In genomic region chr2:148114600-148114999, GRCm38 (mm10) we compare ENCODE assay signal across 8 mouse cellular contexts.
DNase-seq lines count a peak whose midpoint lies in the region; ATAC-seq and TF ChIP-seq lines count a peak whose summit lies in the region.
"Had no signal": no experiment of that assay in that cellular context is flagged by ENCODE, and none has a peak within 500 bp of the region (broad histone marks: within the 10 kb centered on the region; RNA-seq: fewer than 3 reads in every experiment).

No protein-coding gene starts in this region.

- no peak overlapping the region for H3K4me2 ChIP-seq in intestine, embryonic 15.5 days (replicated peaks)
- H3K4me2 ChIP-seq in midbrain, embryonic 11.5 days: no peak overlapping the region

- peak; percentile 46 for DNase-seq in ES-E14 (ENCODE audit: low read depth, low spot score)
- peak; percentile 37 for DNase-seq in embryo, embryonic 10.5 days (ENCODE audit: low spot score)
- peak; percentile 89 for DNase-seq in midbrain, embryonic 11.5 days (ENCODE audit: low spot score, missing footprints)
- no peak for DNase-seq in ovary, postnatal 14 days (ENCODE audit: low spot score)
- DNase-seq in heart, postnatal 14 days: no peak
- no peak for DNase-seq in urinary bladder, postnatal 10 days (ENCODE audit: low spot score)

- no peak overlapping the region for H3K4me3 ChIP-seq in ES-E14 (ENCODE audit: insufficient read depth in 1 of 2, low read depth in 1 of 2, low read length in 2 of 2, poor library complexity in 1 of 2, severe bottlenecking in 1 of 2)
- no peak overlapping the region for H3K4me3 ChIP-seq in intestine, embryonic 15.5 days (replicated peaks)
- H3K4me3 ChIP-seq in midbrain, embryonic 11.5 days (ENCODE audit: low read depth, low read length): no peak overlapping the region

- no peaks in the 10 kb centered on the region for H3K27me3 ChIP-seq in intestine, embryonic 15.5 days (replicated peaks)
- no peaks in the 10 kb centered on the region for H3K27me3 ChIP-seq in midbrain, embryonic 11.5 days (ENCODE audit: control insufficient read depth, insufficient read depth, low read length)

- in situ Hi-C loops in ES-E14 (cut with MboI; ENCODE audit: low sequenced_read_pairs in 2 of 2, unreplicated experiment in 2 of 2): loop anchor here in 1 of 2 experiments (10.0 kb wide), 1 partner anchor 310 kb away; no protein-coding TSS in a partner anchor

- no peaks in the 10 kb centered on the region for H3K4me1 ChIP-seq in ES-E14 (ENCODE audit: control insufficient read depth in 2 of 2, insufficient read depth in 2 of 2, low read length in 2 of 2, poor library complexity in 1 of 2)
- H3K4me1 ChIP-seq in intestine, embryonic 15.5 days (replicated peaks): no peaks in the 10 kb centered on the region
- no peaks in the 10 kb centered on the region for H3K4me1 ChIP-seq in midbrain, embryonic 11.5 days (ENCODE audit: control insufficient read depth, insufficient read depth, low read length)

- H3K9ac ChIP-seq in ES-E14 (ENCODE audit: insufficient read depth, low read depth, low read length, poor library complexity, severe bottlenecking): no peak overlapping the region
- no peak overlapping the region for H3K9ac ChIP-seq in intestine, embryonic 15.5 days
- no peak overlapping the region for H3K9ac ChIP-seq in midbrain, embryonic 11.5 days (ENCODE audit: low read length)

- peak; percentile 80 for ATAC-seq in intestine, embryonic 15.5 days
- ATAC-seq in midbrain, embryonic 11.5 days (ENCODE audit: low FRiP score): peak; percentile 94

- H3K36me3 ChIP-seq in ES-E14 (ENCODE audit: control insufficient read depth, insufficient read depth, low read length, poor library complexity, severe bottlenecking): no peaks in the 10 kb centered on the region
- H3K36me3 ChIP-seq in intestine, embryonic 15.5 days: no peaks in the 10 kb centered on the region
- no peaks in the 10 kb centered on the region for H3K36me3 ChIP-seq in midbrain, embryonic 11.5 days (ENCODE audit: control insufficient read depth, insufficient read depth, low read length)

- WGBS in intestine, embryonic 15.5 days: 26% methylated on average over 4 of the region's 4 CpGs
- 28% methylated on average over 4 of the region's 4 CpGs for WGBS in midbrain, embryonic 11.5 days

- no peaks in the 10 kb centered on the region for H3K9me3 ChIP-seq in ES-E14 (ENCODE audit: control insufficient read depth, insufficient read depth, low read depth, low read length)
- H3K9me3 ChIP-seq in intestine, embryonic 15.5 days: no peaks in the 10 kb centered on the region
- no peaks in the 10 kb centered on the region for H3K9me3 ChIP-seq in midbrain, embryonic 11.5 days (ENCODE audit: control insufficient read depth, low read length)

- H3K27ac ChIP-seq in ES-E14 (ENCODE audit: insufficient read depth, low read depth, low read length, poor library complexity, severe bottlenecking): no peak overlapping the region
- no peak overlapping the region for H3K27ac ChIP-seq in intestine, embryonic 15.5 days
- H3K27ac ChIP-seq in midbrain, embryonic 11.5 days (ENCODE audit: low read depth, low read length): no peak overlapping the region
- H3K27ac ChIP-seq: macrophage had no signal

- intact Hi-C loops in heart, postnatal 14 days (cut with DNase I): no loop called here

TF ChIP-seq in ES-E14, 5 proteins besides CTCF, POLR2A, EP300 and RAD21:
- TF ChIP-seq MAFK (IDR thresholded peaks at IDR 0.05; ENCODE audit: insufficient read depth, low read depth, low read length) (no peak), HCFC1 (IDR thresholded peaks at IDR 0.05; ENCODE audit: borderline replicate concordance, insufficient read depth, low read length) (peak; percentile 83)

Comparison
In these comparisons a context has a peak if more than half of its experiments do, and no peak if none do; other contexts are left out.
1. DNase-seq: peak in ES-E14 (single experiment), embryo, embryonic 10.5 days (single experiment) and midbrain, embryonic 11.5 days (single experiment); none in ovary, postnatal 14 days (single experiment), heart, postnatal 14 days (0 of 2) and urinary bladder, postnatal 10 days (single experiment).